Mouse (Mus musculus) stomach, postnatal 0 days (tissue): Measurements from ENCODE around the gene 2210016L21Rik. TPM values are rescaled to one million over a fixed set of nuclear protein-coding genes. Genes with fewer than 3 reads are reported as not detected.
"Not testable (repeated sequence)": the region's sequence is repeated elsewhere in the genome, so short reads cannot be mapped to it uniquely, and the experiment has no call there.

Experiments used
- ATAC-seq: fragments of 200-750 bp; cut with Nextera tagmentation; 2 replicates; pipeline ENCODE4 v1.8.0; 2017; ENCODE audit not compliant: low FRiP score, low TSS enrichment
- DNase-seq: peaks from one replicate; pipeline ENCODE4 v3.0.0-alpha.2; 2016; ENCODE audit warnings: low spot score
- H3K27ac ChIP-seq: fragments of 300-500 bp; sonication (generic); replicated peaks from 2 replicates; pipeline ENCODE4 v1.5.1; 2014; ENCODE audit warnings: mild to moderate bottlenecking, control low read depth
- H3K27me3 ChIP-seq: fragments of 300-500 bp; sonication (generic); 2 replicates; pipeline ENCODE4 v1.6.1; 2014; ENCODE audit warnings: low read length; ENCODE audit not compliant: control insufficient read depth, insufficient read depth
- H3K36me3 ChIP-seq: fragments of 300-500 bp; sonication (generic); 2 replicates; pipeline ENCODE4 v1.6.1; 2014; ENCODE audit warnings: low read length, mixed read lengths; ENCODE audit not compliant: control insufficient read depth, insufficient read depth
- H3K4me1 ChIP-seq: fragments of 300-500 bp; sonication (generic); replicated peaks from 2 replicates; pipeline ENCODE4 v1.6.1; 2014; ENCODE audit warnings: antibody characterized with exemption; ENCODE audit not compliant: control insufficient read depth, insufficient read depth
- H3K4me2 ChIP-seq: fragments of 300-500 bp; sonication (generic); replicated peaks from 2 replicates; pipeline ENCODE4 v1.6.1; 2014; ENCODE audit warnings: low read depth, mild to moderate bottlenecking, control low read depth, moderate library complexity
- H3K4me3 ChIP-seq: fragments of 300-500 bp; sonication (generic); 2 replicates; pipeline ENCODE4 v1.5.1; 2014; ENCODE audit warnings: low read depth, low read length, control low read depth
- H3K9ac ChIP-seq: fragments of 300-500 bp; sonication (generic); 2 replicates; pipeline ENCODE4 v1.6.1; 2014; ENCODE audit warnings: mild to moderate bottlenecking, low read length, control low read depth, mixed read lengths
- H3K9me3 ChIP-seq: fragments of 300-500 bp; sonication (generic); 2 replicates; pipeline ENCODE4 v1.6.1; 2016; ENCODE audit warnings: low read length; ENCODE audit not compliant: control insufficient read depth
- CTCF ChIP-seq: IDR thresholded peaks from 2 replicates; pipeline ENCODE4 v1.5.1; 2016; ENCODE audit warnings: antibody characterized with exemption, low read depth, mild to moderate bottlenecking, moderate library complexity
- EP300 ChIP-seq: optimal IDR thresholded peaks from 2 replicates; pipeline ENCODE3; 2016; ENCODE audit warnings: antibody characterized with exemption
- WGBS: fragments of 180-500 bp; shearing (Covaris S2); extraction: QIAGEN DNeasy Blood & Tissue Kit; methylation state at CpG from one replicate; pipeline ENCODE4 v1.1.7; 2014; 5-methylcytosine and 5-hydroxymethylcytosine counted together
- polyA plus RNA-seq: library from polyadenylated mRNA; unstranded; fragments of >200 nt; fragmentation: Nextera tagmentation; extraction: Ambion mirVana; gene quantifications from 2 replicates; pipeline ENCODE4 v1.2.1, GENCODE M21; 2015

Gene 2210016L21Rik
- polyA plus RNA-seq, 1 experiment from 2014 or later: 49.8 TPM

GRCm38 (mm10) chr5:114933206-114933605 is 8.8 kb upstream of the 2210016L21Rik start:
- TF ChIP-seq CTCF: no peak
- no peak for TF ChIP-seq EP300
- Histone ChIP-seq H3K4me3 (no peak overlapping the region), H3K36me3 (no peaks in the 10 kb centered on the region; the same call in 1 of the 2 replicates), H3K9me3 (no peaks in the 10 kb centered on the region), H3K27ac (no peak overlapping the region), H3K4me2 (no peak overlapping the region), H3K27me3 (no peaks in the 10 kb centered on the region), H3K9ac (no peak overlapping the region), H3K4me1 (no peaks in the 10 kb centered on the region)
- ATAC-seq (no peak), DNase-seq (no peak)
- 89% methylated on average over 8 of the region's 8 CpGs for WGBS

DNA sequence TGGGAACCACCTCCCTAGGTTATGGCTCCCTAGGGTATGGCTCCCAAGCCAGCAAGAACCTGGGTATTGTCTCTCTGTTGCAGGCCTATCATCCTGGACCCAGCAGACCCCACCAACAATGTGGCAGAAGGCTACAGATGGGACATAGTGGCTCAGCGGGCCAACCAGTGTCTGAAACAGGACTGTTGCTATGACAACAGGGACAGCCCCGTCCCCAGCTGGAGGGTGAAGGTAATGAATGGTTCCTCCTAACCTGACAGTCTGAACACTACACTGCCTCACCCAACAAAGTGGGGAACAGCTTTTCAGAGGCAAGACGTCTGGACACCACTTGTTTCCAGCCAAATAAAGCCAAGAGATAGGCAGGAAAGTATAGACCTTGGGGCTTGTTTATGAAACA is 6.1 kb upstream of the 2210016L21Rik start:
- no peak overlapping the region for H3K9ac ChIP-seq
- ATAC-seq: no peak
- no peak for DNase-seq
- H3K4me1 ChIP-seq: no peaks in the 10 kb centered on the region
- H3K4me2 ChIP-seq: no peak overlapping the region
- no peaks in the 10 kb centered on the region; the same call in 1 of the 2 replicates for H3K36me3 ChIP-seq
- TF ChIP-seq EP300 (no peak), CTCF (no peak)
- 18% methylated on average over 3 of the region's 3 CpGs for WGBS
- H3K9me3 ChIP-seq: no peaks in the 10 kb centered on the region
- H3K27me3 ChIP-seq: no peaks in the 10 kb centered on the region
- no peak overlapping the region for H3K27ac ChIP-seq
- H3K4me3 ChIP-seq: no peak overlapping the region

GRCm38 (mm10) chr5:114941138-114941537 is 820 bp upstream of the 2210016L21Rik start:
- ATAC-seq, H3K4me3 ChIP-seq, H3K27ac ChIP-seq, H3K9me3 ChIP-seq, H3K36me3 ChIP-seq, DNase-seq, H3K4me1 ChIP-seq, H3K4me2 ChIP-seq, H3K9ac ChIP-seq, H3K27me3 ChIP-seq: not testable (repeated sequence)
- TF ChIP-seq CTCF: peak; percentile 44
- WGBS: 56% methylated on average over 3 of the region's 3 CpGs

GRCm38 (mm10) chr5:114942766-114943130 is 790 bp downstream of the 2210016L21Rik start:
- Histone ChIP-seq H3K4me1 (no peaks in the 10 kb centered on the region), H3K4me3 (peak overlapping the region; percentile 87), H3K36me3 (peaks cover 13% of the 10 kb centered on the region), H3K4me2 (peak overlapping the region; percentile 91), H3K9ac (peak overlapping the region; percentile 87), H3K27ac (peak overlapping the region; percentile 79; the same call in 1 of the 2 replicates), H3K9me3 (no peaks in the 10 kb centered on the region), H3K27me3 (no peaks in the 10 kb centered on the region)
- TF ChIP-seq CTCF (no peak), EP300 (no peak)
- 36% methylated on average over 4 of the region's 4 CpGs for WGBS
- ATAC-seq (no peak), DNase-seq (no peak)

GRCm38 (mm10) chr5:114945072-114945471 is 3.1 kb downstream of the 2210016L21Rik start:
- DNase-seq: no peak
- Histone ChIP-seq H3K27me3 (no peaks in the 10 kb centered on the region), H3K9ac (no peak overlapping the region), H3K9me3 (no peaks in the 10 kb centered on the region), H3K4me1 (no peaks in the 10 kb centered on the region), H3K4me2 (no peak overlapping the region), H3K36me3 (peaks cover 14% of the 10 kb centered on the region), H3K27ac (no peak overlapping the region), H3K4me3 (no peak overlapping the region)
- ATAC-seq: no peak
- WGBS: 92% methylated on average over 10 of the region's 10 CpGs
- TF ChIP-seq CTCF (no peak), EP300 (no peak)

GRCm38 (mm10) chr5:114948891-114949290 is 6.9 kb downstream of the 2210016L21Rik start:
- WGBS: 10% methylated on average over 6 of the region's 6 CpGs

More at GRCm38 (mm10) chr5:114948891-114949290, 6.9 kb downstream of the 2210016L21Rik start:
- DNase-seq (peak; percentile 78), ATAC-seq (peak; percentile 65)
- Histone ChIP-seq H3K4me1 (no peaks in the 10 kb centered on the region), H3K27ac (no peak overlapping the region), H3K9me3 (no peaks in the 10 kb centered on the region), H3K4me2 (no peak overlapping the region), H3K27me3 (no peaks in the 10 kb centered on the region), H3K9ac (no peak overlapping the region), H3K4me3 (no peak overlapping the region), H3K36me3 (peaks cover 14% of the 10 kb centered on the region)
- TF ChIP-seq EP300 (no peak), CTCF (no peak)
